Mouse (Mus musculus) stomach, postnatal 0 days (tissue): Measurements from ENCODE around the gene Kcnj14.
A peak's percentile ranks its signal among the peaks of the same experiment; 100 is the strongest.

Experiments used
- CTCF ChIP-seq: IDR thresholded peaks from 2 replicates; pipeline ENCODE4 v1.5.1; 2016; ENCODE audit warnings: antibody characterized with exemption, low read depth, mild to moderate bottlenecking, moderate library complexity
- EP300 ChIP-seq: optimal IDR thresholded peaks from 2 replicates; pipeline ENCODE3; 2016; ENCODE audit warnings: antibody characterized with exemption

DNA sequence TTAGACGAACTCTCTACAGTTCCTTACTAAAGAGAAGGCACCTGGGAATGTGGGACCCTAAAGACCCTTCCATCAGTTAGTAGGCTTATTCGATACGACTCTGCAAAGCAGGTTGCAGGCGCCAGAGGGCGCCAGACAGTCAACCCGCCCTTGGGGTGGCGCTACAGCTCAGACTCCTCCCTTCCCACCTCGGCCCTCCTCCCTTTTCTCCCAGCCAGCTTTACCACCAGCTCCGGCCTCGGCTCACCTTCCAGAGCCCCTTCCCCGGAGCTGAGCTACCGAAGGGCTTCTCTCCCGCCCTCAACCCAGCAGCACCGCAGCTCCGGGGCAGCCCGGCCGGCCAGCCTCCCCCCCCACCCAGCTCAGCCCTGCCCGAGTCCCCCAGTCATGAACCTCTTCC, 48.0 kb upstream of the Kcnj14 start, which contains the start of gene Kdelr1:
- TF ChIP-seq CTCF (peak; percentile 98), EP300 (no peak)
